Mouse (Mus musculus) spleen, postnatal 10 days (tissue): ENCODE data around the gene Clasp1.

ENCODE experiments used
- DNase-seq, 2 experiments: peaks; one replicate each; pipeline ENCODE4 v3.0.0; 2021 to 2022; ENCODE audit warnings: low spot score in 2 of 2

The Clasp1 gene

DNA sequence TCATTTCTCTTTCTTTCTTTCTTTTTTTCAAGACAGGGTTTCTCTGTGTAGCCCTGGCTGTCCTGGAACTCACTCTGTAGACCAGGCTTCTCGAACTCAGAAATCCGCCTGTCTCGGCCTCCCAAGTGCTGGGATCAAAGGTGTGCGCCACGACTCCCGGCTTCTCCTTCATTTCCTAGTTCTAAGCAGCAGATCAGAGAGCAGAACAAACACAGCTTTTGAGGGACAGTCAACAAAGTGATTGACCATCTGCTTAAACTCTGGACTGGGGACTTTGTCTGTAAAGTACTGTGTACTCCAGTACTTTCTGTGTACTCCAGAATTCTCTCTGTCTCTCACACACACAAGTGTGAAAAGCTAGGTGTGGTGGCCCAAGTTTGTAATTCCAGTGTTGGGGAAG lies 14.1 kb downstream of the Clasp1 start:
- no peak for DNase-seq

DNA sequence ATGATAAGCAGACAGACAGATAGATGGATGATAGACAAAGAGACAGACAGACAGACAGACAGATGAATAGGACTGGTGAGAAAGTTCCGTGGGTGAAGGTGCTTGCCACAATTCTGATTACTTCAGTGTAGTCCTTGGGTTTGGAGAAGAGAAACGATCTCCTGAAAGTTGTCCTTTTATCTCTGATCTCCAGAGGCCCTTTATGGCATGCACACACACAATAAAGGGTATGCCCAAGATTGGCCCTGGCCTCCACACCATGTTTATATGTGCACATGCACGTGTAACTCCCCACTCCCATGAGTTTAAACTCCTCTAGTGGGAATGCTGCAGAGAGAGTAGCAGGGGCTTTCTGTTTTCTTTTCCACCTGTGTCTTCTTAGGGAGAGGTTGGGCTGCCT lies 14.6 kb downstream of the Clasp1 start:
- DNase-seq = no peak

DNA sequence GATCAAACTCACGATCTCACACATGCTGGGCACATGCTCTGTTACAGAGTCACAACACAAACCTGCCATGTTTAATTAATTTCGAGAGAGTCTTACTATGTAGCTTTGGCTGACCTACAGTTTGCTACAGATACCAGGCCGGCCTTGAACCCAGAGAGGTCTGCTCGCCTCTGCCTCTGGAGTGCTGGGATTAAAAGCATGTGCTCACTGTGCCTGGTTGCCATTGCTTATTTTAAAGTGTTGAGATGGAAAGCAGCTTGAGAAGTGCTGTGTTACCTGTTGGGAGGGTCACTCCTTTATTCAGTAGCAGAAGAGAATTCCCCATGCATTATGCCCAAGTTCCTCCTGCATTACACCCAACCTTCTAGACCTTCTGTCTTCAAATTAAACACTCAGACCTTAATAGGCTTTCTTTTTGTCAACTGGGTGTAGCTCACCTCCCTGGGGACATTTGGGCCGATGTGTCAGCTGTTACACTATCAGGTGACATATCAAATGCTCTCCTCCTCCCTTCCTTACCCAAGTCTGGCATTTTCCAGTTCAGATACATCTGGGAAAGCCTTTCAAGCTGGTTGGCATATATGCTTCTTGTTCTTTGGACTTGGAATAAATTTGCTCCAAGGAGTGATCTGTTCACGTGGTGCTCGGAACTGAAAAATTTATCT lies 18.9 kb downstream of the Clasp1 start:
- DNase-seq = no peak

DNA sequence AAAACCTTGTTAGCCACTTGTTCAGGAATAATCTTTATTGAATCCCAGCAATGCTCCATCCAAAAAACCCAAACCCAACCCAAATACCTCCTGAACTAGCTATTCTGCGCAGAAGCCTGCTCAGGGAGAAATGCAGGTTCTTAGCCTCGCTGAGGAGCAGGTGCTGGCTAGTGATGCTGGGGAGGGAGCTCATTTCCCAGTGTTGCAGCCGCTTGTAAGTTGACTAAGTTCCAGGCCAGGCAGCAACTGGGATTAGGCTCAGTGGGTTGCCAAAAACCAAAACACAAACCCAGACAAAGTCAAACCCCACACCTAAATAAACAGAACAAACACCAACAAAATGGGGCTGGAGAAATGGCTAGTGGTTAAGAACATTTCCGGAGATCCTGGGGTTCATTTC lies 20.4 kb downstream of the Clasp1 start:
- DNase-seq = no peak

DNA sequence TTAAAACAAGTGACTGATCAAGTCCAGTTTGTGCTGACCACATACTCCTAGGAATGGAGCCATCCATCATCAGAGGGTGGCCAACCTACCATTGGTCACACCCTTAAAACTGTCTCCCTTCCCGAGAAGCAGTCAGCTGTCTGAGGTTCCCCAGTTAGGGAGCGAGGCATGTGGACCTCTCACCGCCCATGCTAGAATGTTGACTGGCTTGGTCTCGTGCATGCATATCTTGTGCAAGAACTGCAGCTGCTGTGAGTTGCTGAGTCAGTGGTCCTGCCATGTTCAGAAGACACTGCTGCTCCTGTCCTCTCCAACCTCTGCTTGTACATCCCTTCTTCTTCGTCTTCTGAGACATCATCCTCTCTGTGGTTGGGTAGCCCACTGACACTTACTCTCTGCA lies 22.0 kb downstream of the Clasp1 start:
- DNase-seq = no peak

DNA sequence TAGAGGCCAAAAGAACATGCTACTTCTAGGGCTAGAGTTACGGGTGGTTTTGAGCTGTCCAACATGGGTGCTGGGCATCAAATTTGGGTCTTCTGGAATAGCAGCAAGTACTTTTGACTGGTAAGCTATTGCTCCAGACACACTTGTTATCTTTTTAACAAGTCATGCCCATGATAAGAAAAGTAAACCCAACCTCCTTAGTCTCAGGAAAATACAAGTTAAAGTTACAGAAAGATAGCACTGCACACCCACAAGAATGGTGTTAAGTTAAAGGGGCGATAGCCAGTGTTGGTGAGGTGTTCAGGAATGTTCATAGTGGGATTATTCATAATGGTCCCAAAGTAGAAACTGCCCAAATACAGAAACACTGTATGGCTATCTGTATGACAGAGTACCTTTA lies 24.3 kb downstream of the Clasp1 start:
- no peak for DNase-seq

DNA sequence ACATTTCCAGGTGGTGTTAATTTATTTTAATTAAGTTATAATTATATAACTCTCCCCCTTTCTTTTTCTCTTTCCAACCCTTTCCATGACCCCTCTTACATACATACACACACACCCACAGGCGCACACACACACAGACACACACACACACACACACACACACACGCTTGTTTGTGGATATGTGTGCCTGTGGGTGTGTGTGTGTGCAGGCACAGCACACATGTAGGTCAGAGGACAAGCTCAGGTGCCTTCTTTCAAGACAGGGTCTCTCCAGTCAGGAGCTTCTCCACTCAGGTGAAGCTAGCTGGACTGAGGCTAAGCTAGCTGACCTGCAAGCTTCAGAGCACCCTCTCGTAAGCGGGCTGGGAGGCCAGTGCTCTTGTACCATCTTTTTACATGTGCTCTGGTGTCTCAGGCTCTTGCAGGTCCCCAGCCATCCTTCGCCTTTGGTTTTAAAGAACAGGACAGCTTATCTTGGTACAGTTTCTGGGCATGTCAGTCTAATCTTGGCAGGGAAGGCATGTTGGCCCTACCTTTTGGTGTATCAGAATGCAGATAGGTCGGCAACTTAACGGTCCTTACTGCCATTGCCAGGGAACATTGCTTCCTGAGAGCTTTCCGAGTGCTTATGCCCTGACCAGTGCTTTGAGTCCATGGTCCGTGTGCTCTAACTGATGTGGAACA lies 28.3 kb downstream of the Clasp1 start:
- no peak for DNase-seq

DNA sequence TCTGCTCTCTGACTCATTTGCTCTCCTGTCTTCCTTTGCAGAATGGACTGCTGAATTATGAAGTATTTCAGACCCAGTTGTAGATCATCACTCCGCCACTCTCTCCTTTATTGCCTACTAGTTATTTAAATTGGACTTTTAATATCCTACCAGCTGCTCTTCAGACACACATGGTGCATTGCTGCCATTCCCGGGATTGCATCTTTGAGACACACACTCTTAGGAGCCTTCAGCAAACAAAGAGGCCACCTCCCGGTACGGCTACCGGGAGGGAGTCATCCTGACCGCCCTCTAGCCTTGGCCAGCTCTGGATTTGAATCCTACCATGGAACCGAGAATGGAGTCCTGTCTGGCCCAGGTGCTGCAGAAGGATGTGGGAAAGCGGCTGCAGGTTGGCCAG lies 30.5 kb downstream of the Clasp1 start:
- no peak for DNase-seq

DNA sequence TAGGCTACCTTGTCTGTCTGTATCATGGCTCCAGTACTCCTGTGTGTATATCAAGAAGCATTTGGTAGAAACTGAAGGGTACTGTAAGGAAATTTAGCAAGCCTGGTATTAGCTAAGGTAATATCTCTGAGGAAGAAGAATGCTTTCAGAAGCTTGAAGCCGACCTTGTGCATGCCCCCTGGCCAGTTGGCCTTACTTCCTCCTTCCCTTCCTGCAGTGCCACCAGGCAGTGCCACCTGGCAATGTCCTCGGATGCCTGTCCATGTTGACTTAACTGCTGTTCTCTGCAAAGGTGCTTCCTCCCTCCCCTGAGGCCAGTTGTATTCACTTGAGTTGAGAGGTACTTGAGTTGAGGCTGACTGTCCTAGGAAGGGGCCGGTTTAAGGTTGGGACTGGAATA lies 32.3 kb downstream of the Clasp1 start:
- peak in 1 of 2 experiments; percentile 41 for DNase-seq

DNA sequence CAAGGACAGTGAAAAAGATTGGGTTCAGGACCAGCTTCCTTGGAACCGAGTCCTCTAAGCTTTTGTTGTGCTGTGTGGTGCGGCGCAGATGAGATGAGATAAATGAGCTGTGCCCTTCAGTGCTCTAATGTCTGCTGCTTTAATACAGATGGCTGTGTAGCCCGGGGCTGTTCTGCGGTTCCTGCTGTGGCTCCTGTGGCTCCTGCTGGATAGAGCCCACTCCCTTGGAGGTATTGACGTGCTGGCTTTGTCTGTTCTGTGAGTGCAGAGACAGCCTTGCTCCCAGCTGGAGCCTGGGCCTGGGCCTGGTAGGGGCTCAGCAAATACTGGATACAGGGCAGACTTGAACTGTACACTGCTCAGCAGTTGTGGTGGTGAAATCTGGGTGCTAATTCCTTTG lies 34.0 kb downstream of the Clasp1 start:
- no peak for DNase-seq

DNA sequence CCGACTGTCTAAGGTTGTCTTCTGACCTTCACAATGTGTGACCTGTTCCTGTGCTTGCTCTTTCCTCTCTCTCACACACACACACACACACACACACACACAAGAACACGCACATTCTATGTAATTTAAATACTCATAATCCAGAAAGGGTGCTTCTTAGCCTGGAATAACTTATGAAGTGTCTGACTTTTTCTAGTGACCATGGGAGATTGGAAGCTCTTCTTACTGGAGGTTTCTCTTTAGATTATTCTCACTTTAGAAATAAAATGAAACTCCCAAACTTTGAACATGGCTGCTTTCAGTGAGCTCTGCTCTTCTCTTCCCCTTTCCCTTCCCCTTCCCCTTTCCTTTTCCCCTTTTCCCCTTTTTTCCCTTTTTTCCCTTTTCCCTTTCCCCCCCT lies 37.1 kb downstream of the Clasp1 start:
- DNase-seq = no peak

DNA sequence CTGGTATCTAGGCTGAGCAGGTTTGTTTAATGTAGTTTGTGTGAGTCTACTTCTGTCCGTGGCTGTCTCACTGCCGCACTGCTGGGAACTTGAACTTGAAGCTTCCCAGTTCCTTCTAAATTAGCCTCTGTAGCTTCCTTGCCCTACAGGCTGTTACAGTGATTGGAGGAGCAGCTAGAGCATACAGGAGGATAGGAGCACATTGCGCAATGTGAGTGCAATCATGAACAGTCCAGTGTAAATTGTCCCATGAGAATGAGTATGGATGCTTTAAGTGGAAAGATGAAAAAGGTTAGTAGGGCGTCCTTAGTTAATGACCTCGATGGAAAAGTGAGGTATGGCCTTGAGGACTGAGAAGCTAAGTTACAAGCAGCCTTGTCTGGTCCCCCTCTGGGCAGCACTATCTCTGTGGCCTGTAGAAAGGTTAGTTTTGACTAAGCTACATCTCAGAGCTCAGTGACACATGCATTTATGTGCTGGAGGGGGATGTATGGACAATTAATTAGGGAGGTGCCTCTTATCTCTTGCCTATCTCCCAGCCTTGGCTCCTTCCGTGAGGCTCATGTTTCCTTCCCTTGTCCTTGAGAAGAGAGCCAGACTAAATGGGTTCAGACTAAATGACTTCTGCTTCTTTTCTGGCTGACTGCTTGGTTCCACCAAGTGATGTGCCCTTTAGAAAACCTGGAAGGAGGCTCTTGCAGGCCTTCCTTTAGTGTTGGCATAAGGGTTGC lies 39.7 kb downstream of the Clasp1 start:
- DNase-seq = no peak

DNA sequence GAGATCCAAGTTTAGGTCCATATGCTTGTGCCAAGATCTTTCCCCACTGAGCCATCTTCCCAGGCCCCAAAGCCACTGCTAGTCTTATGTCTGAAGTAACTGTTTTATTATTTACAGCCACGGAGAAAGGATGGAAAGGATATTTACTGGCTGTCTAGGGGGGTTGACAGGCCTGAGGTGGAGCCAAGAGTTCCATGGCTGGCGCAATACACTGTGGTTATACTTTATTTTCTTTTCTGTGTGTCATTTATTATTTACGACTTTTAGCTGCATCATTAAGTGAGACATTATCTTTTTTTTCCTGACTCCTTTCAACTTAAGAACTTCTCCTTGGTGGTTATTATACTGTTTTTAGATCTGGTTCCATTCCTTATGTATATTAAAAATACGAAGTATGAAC lies 42.7 kb downstream of the Clasp1 start:
- DNase-seq = no peak

DNA sequence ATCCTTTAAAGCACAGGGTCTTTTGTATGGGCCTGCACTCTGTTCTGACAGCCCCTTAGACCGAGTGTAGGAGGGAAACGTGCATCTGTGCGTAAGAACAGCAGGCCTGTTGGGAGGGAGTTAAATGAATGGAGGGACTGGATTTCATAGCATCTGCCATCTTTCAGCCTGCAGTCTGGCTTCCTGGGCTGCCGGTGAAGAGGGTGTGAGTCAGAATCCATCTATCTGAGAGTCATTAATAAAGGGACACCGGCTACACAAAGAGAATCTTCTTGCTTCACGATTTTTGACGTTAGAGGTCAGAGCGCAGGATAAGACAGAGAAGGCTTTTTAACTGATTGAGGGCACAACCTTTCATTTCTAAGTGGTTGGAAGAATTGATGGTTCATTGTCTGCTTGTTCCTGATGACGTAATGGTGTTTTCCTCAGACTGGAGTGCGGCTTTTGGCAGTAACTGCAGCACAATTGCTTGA lies 46.2 kb downstream of the Clasp1 start:
- DNase-seq = no peak

DNA sequence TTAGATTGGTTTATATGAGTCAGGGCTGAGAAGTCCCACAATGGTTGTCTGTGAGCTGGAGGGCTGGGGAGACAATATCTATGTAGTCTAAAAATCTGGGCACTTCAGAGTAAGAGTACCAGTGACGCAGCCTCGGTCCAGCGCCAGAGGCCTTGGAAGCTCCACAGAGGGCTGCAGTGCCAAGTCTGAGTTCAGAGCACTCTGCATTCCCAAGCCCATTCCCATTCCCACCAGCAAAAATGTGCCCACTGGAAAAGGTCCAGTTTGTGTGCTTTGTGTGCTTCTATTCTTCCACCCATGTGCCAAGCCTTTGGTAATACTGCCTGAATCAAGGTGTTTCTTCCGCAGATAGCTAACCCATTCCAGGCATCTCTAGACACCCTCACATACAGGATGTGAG lies 49.0 kb downstream of the Clasp1 start:
- no peak for DNase-seq

DNA sequence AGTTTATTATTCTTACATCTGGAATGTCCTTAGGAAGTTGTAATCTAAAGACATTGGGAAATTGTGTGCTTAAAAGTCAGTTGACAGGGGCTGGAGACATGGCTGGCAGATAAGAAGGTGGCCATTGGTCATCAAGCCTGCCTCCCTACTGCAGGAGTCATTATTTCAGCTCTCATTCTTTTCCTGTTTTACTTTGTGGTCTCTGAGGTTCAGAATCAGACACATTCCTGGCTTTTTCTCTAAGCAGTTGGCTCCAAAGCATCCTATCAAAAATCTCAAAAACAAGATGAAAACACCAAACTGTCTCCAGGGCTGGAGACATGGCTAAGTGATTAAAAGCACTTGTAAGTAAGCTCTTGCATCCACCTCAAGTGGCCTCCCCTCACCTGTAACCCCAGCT lies 49.5 kb downstream of the Clasp1 start:
- no peak for DNase-seq

DNA sequence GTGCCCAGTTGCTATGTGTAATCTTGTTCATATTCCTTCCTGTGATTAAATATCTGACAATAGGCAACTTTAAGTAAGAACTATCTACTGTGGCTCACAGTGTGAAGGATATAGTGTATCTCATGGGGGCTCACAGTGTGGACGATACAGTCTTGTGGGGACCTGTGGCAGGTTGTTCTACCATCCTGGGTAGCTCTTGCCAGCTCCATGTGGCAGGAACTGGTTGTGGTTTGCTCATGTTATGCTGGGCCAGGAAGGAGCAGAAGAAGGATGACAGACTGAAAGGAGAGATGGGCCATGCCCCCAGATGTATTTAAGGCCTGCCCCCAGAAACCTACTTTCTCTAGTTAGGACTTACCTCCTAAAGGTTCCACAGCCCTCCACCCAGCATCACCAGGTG lies 51.7 kb downstream of the Clasp1 start:
- no peak for DNase-seq

DNA sequence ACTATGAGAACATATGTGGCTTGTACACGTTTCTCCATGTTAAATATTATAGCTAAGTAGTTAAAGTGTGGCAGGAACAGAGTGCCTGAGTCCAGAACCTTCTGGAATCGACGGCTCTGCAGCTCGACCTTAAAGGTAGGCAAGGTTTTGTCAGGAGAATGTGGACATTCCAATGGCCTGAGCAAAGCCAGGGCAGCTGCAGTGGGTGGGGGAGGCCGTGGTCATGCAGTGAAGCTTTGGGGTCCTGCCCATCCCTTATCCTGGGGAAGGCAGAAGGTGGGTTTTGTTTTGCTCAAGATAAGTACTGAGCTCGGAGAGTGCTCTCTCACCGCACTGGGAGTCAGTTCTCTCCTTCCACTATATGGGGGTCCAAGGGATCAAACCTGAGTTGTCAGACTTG lies 55.6 kb downstream of the Clasp1 start:
- no peak for DNase-seq

DNA sequence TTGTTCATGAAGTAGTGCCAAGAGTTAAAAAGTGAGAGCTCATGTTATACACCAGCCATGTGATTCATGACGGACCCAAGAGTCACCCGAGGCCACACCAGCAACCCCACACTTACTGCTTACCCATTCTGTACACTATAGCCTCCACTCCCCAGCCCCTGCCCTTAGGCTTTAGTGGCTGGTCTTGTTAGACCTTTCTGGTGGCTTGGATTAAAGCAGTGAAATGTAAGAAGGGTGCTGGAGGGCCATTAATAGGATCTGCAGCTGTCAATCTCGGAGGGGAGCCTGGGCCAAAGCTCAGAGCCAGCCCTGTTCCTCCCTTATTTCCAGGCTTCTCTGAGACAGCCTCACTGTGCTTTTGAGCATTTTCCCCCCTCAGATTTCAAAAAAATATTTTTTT lies 56.1 kb downstream of the Clasp1 start:
- DNase-seq = no peak

DNA sequence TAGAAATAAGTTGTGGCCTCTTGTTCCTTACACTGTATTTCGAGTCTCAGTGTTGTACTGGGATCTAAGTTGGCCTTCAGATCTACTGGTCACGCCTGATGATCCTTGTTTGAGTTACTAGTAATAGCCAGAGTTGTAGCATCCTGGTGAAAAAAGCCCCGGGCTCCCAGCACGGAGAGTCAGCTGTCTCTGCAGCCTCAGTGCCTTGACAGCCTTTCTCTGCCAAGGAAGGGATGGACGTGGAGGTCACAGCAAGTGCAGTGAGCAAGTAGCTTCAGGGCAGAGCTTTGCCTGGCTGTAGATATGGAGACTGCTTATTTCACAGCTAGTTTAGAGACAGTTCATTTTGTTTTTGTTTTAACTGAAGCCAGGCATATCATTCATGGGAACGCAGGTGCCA lies 56.6 kb downstream of the Clasp1 start:
- no peak for DNase-seq

DNA sequence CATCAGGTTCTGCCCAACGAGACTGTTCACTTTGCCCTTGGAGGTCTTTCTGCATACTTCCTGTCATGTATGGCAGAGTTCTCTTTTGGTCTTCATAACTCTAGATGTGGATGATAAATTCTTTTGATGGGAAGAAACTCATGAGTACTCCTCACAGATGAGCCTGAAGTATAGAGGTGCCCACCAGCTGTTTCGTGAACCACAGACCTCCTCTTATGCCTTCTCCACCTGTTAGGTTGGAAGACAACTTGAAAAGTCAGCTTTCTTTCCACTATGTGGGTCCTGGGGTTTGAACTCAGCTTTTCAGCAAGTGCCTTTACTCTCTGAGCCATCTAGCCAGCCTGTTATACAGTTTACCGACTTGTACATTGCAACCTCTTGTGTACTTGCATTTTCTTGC lies 57.1 kb downstream of the Clasp1 start:
- DNase-seq = no peak

DNA sequence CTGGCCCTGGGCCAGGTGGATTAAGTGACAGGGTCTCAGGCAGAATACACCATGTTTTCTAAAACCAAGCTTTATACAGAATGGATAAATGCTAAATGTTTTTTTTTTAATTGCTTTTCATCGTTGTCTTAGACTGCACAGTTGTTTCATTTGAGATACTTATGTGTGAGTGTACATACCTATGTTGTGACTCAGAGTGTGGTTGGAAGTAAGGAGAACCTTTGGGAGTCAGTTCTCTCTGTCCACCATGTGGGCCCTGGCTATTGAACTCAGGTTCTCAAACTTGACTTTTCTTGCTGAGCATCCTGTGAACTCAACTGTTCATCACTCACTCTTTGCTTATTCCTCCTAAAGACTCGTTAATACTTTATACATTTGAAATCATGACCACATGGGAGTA lies 58.3 kb downstream of the Clasp1 start:
- no peak for DNase-seq

DNA sequence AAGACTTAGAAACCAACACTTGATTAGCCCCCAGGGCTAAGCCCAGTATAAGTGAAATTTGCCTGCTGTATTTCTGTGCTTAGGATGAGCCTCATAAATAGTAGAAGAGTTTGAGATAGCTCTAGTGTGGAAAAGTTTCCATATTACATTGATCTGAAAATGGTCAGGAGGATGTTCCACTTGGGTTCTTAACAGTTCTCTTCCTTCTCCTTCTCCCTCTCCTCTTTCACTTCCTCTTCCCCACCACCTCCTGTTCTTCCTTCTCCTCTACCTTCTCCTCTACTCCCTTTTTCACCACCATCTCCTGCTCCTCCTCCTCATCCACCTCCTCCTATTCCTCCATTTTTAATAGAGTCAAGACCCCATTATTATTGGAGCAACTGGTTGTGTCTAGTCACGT lies 59.4 kb downstream of the Clasp1 start:
- no peak for DNase-seq
